Mouse (Mus musculus): ENCODE results near the gene Tpt1. TPM values are rescaled to one million over a fixed set of nuclear protein-coding genes. Genes with fewer than 3 reads are reported as not detected.
A peak's percentile ranks its signal among the peaks of the same experiment; 100 is the strongest.

Gene Tpt1
- polyA plus RNA-seq, 1 experiment = 5,697 TPM

DNA sequence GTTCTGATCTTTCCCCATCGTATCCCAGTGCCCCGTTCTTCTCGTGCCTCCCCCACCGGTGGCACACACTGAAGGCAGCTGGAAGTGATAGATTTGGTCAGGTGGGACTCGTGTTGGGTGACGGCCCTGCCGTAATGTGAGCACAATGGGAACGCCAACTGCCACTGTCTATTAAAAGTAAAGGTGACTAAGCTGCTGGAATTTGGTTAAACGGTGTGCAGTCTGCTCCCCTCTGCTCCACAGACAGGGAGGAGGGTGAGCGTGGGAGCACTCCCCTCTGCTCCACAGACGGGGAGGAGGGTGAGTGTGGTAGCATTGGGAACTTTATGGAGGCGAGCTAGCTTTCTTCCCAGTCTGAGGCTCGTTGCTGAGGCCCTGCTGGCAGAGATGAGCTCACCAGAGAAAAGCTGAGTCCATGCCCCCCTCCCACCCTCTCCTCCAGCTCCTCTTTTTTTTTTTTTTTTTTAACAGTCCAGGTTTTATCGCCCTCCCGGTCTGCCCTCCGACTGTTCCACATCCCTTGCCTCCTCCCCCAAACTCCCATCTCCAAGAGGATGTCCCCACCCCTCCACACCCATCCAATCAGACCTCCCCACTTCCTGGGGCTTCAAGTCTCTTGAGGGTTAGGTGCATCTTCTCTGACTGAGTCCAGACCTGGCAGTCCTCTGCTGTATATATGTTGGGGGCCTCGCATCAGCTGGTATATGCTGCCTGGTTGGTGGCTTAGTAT is 10.5 kb downstream of the Tpt1 start:
- Histone ChIP-seq H3K4me3 (ENCODE audit: insufficient read depth, poor library complexity, severe bottlenecking) (no peak overlapping the region), H3K27me3 (ENCODE audit: control insufficient read depth, insufficient read depth, insufficient read length) (no peaks in the 10 kb centered on the region), H3K79me3 (ENCODE audit: low read depth) (peaks cover 3% of the 10 kb centered on the region), H3K36me3 (ENCODE audit: control insufficient read depth, insufficient read depth) (peaks cover 17% of the 10 kb centered on the region), H3K79me2 (ENCODE audit: control insufficient read depth, insufficient read depth) (peaks cover 10% of the 10 kb centered on the region), H3ac (ENCODE audit: control insufficient read depth, insufficient read length, low read depth) (peak overlapping the region; percentile 37)
- TF ChIP-seq CEBPB (IDR thresholded peaks at IDR 0.05; ENCODE audit: low read depth) (no peak), MYOD1 (IDR thresholded peaks at IDR 0.05; ENCODE audit: control insufficient read depth, insufficient read length, low read depth) (peak; percentile 99), MAX (IDR thresholded peaks at IDR 0.05) (peak; percentile 26), USF1 (IDR thresholded peaks at IDR 0.05; ENCODE audit: low read depth) (peak; percentile 14), MYOG (IDR thresholded peaks at IDR 0.05; ENCODE audit: control insufficient read depth, extremely low read depth, insufficient read length) (no peak), CTCF (IDR thresholded peaks at IDR 0.05; ENCODE audit: control insufficient read depth, insufficient read depth, insufficient read length) (no peak), FOSL1 (IDR thresholded peaks at IDR 0.05; ENCODE audit: insufficient read depth, low read length, poor library complexity, severe bottlenecking) (no peak)

- TF ChIP-seq CTCF (IDR thresholded peaks at IDR 0.05; ENCODE audit: control insufficient read depth, insufficient read depth, insufficient read length) (no peak), FOSL1 (IDR thresholded peaks at IDR 0.05; ENCODE audit: insufficient read depth, low read length, poor library complexity, severe bottlenecking) (no peak), USF1 (IDR thresholded peaks at IDR 0.05; ENCODE audit: low read depth) (no peak), MYOD1 (IDR thresholded peaks at IDR 0.05; ENCODE audit: control insufficient read depth, insufficient read length, low read depth) (no peak), CEBPB (IDR thresholded peaks at IDR 0.05; ENCODE audit: low read depth) (no peak), MAX (IDR thresholded peaks at IDR 0.05) (no peak), MYOG (IDR thresholded peaks at IDR 0.05; ENCODE audit: control insufficient read depth, extremely low read depth, insufficient read length) (no peak)
- Histone ChIP-seq H3ac (ENCODE audit: control insufficient read depth, insufficient read length, low read depth) (no peak overlapping the region), H3K4me3 (ENCODE audit: insufficient read depth, poor library complexity, severe bottlenecking) (no peak overlapping the region), H3K27me3 (ENCODE audit: control insufficient read depth, insufficient read depth, insufficient read length) (no peaks in the 10 kb centered on the region), H3K79me3 (ENCODE audit: low read depth) (peaks cover 3% of the 10 kb centered on the region), H3K36me3 (ENCODE audit: control insufficient read depth, insufficient read depth) (peaks cover 7% of the 10 kb centered on the region), H3K79me2 (ENCODE audit: control insufficient read depth, insufficient read depth) (peaks cover 5% of the 10 kb centered on the region)
These were observed 13.3 kb downstream of the Tpt1 start for GRCm38 (mm10) chr14:75858181-75858580.

GRCm38 (mm10) chr14:75859619-75860018 is 14.7 kb downstream of the Tpt1 start:
- no peaks in the 10 kb centered on the region for H3K79me3 ChIP-seq (ENCODE audit: low read depth)
- H3ac ChIP-seq (ENCODE audit: control insufficient read depth, insufficient read length, low read depth) = no peak overlapping the region
- no peaks in the 10 kb centered on the region for H3K27me3 ChIP-seq (ENCODE audit: control insufficient read depth, insufficient read depth, insufficient read length)
- no peak overlapping the region for H3K4me3 ChIP-seq (ENCODE audit: insufficient read depth, poor library complexity, severe bottlenecking)
- TF ChIP-seq MYOD1 (IDR thresholded peaks at IDR 0.05; ENCODE audit: control insufficient read depth, insufficient read length, low read depth) (no peak), CTCF (IDR thresholded peaks at IDR 0.05; ENCODE audit: control insufficient read depth, insufficient read depth, insufficient read length) (no peak), USF1 (IDR thresholded peaks at IDR 0.05; ENCODE audit: low read depth) (no peak), MAX (IDR thresholded peaks at IDR 0.05) (no peak), MYOG (IDR thresholded peaks at IDR 0.05; ENCODE audit: control insufficient read depth, extremely low read depth, insufficient read length) (no peak), CEBPB (IDR thresholded peaks at IDR 0.05; ENCODE audit: low read depth) (no peak), FOSL1 (IDR thresholded peaks at IDR 0.05; ENCODE audit: insufficient read depth, low read length, poor library complexity, severe bottlenecking) (no peak)
- H3K36me3 ChIP-seq (ENCODE audit: control insufficient read depth, insufficient read depth) = no peaks in the 10 kb centered on the region
- H3K79me2 ChIP-seq (ENCODE audit: control insufficient read depth, insufficient read depth) = no peaks in the 10 kb centered on the region

DNA sequence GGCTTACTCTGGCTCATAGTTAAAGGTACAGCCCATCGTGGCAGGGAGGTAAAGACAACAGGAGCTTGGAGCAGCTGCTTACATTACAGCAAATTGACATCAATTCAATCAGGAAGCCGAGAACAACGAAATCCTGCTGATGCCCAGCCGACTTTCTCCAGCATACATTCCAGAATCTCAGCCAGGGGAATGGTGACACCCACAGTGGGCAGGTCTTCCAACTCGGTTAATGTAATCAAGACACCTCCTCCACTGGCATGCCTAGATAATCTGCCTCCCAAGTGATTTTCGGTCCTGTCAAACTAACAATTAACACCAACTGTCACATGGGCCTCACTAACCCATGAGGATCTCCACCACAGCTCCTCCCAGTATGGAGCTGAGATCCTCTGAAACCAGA is 17.8 kb downstream of the Tpt1 start:
- Histone ChIP-seq H3K79me3 (ENCODE audit: low read depth) (no peaks in the 10 kb centered on the region), H3ac (ENCODE audit: control insufficient read depth, insufficient read length, low read depth) (no peak overlapping the region), H3K27me3 (ENCODE audit: control insufficient read depth, insufficient read depth, insufficient read length) (no peaks in the 10 kb centered on the region), H3K36me3 (ENCODE audit: control insufficient read depth, insufficient read depth) (no peaks in the 10 kb centered on the region), H3K4me3 (ENCODE audit: insufficient read depth, poor library complexity, severe bottlenecking) (no peak overlapping the region), H3K79me2 (ENCODE audit: control insufficient read depth, insufficient read depth) (no peaks in the 10 kb centered on the region)
- TF ChIP-seq FOSL1 (IDR thresholded peaks at IDR 0.05; ENCODE audit: insufficient read depth, low read length, poor library complexity, severe bottlenecking) (no peak), USF1 (IDR thresholded peaks at IDR 0.05; ENCODE audit: low read depth) (no peak), MAX (IDR thresholded peaks at IDR 0.05) (no peak)

GRCm38 (mm10) chr14:75863549-75864409 is 18.9 kb downstream of the Tpt1 start:
- TF ChIP-seq CEBPB (IDR thresholded peaks at IDR 0.05; ENCODE audit: low read depth) (no peak), MYOG (IDR thresholded peaks at IDR 0.05; ENCODE audit: control insufficient read depth, extremely low read depth, insufficient read length) (no peak), MAX (IDR thresholded peaks at IDR 0.05) (peak; percentile 93), CTCF (IDR thresholded peaks at IDR 0.05; ENCODE audit: control insufficient read depth, insufficient read depth, insufficient read length) (no peak), MYOD1 (IDR thresholded peaks at IDR 0.05; ENCODE audit: control insufficient read depth, insufficient read length, low read depth) (peak; percentile 58), FOSL1 (IDR thresholded peaks at IDR 0.05; ENCODE audit: insufficient read depth, low read length, poor library complexity, severe bottlenecking) (peak; percentile 86), USF1 (IDR thresholded peaks at IDR 0.05; ENCODE audit: low read depth) (peak; percentile 84)
- H3K27me3 ChIP-seq (ENCODE audit: control insufficient read depth, insufficient read depth, insufficient read length) = no peaks in the 10 kb centered on the region
- no peaks in the 10 kb centered on the region for H3K36me3 ChIP-seq (ENCODE audit: control insufficient read depth, insufficient read depth)
- H3K4me3 ChIP-seq (ENCODE audit: insufficient read depth, poor library complexity, severe bottlenecking) = no peak overlapping the region
- H3K79me3 ChIP-seq (ENCODE audit: low read depth) = no peaks in the 10 kb centered on the region
- no peak overlapping the region for H3ac ChIP-seq (ENCODE audit: control insufficient read depth, insufficient read length, low read depth)
- no peaks in the 10 kb centered on the region for H3K79me2 ChIP-seq (ENCODE audit: control insufficient read depth, insufficient read depth)

Measured in C2C12 (cell line).